Comparison of ENCODE assay signal across 19 mouse cellular contexts in the genomic region with DNA sequence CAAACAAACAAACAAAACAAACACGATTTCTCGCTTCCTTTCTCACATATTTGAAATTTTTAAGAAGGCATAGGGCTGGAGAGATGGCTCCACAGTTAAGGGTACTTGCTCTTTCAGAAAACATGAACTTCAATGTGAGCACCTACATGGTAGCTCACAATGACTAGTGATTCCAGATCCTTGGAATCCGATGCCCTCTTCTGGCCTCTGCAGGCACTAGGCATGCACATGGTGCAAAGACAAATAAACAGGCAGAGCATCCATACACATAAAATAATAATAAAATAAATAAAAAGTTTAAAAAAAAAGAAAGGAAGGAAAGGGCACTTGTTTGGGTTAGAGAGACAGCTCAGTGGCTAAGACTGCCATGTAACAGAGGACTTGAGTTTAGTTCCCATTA. TPM values are rescaled to one million over a fixed set of nuclear protein-coding genes. Genes with fewer than 3 reads are reported as not detected.
A peak's percentile ranks its signal among the peaks of the same experiment; 100 is the strongest.
DNase-seq lines count a peak whose midpoint lies in the region; TF ChIP-seq lines count a peak whose summit lies in the region.
"Had no signal": no experiment of that assay in that cellular context is flagged by ENCODE, and none has a peak within 500 bp of the region (broad histone marks: within the 10 kb centered on the region; RNA-seq: fewer than 3 reads in every experiment).

No protein-coding gene starts in this region.

- DNase-seq in embryo, embryonic 10 days (ENCODE audit: low spot score): peak; percentile 25
- no peak for DNase-seq in embryo, embryonic 9.5 days (ENCODE audit: extremely low spot score)
- DNase-seq in kidney, adult 9 months: peak; percentile 11
- no peak for DNase-seq in kidney, postnatal 25 days
- DNase-seq in lung, postnatal 36 days: peak; percentile 21
- no peak for DNase-seq in lung, postnatal 10 days
- DNase-seq in thymus, postnatal 0 days (ENCODE audit: low spot score): no peak
- DNase-seq: adrenal gland, postnatal 36 days; cerebellum, postnatal 36 days; heart, adult 11 months; kidney, adult 18-20 months; lung, postnatal 4 days; thymus, postnatal 4 days had no signal

- H3K4me3 ChIP-seq in cortical plate, adult 2 months (ENCODE audit: insufficient read depth, low read length): no peak overlapping the region
- H3K4me3 ChIP-seq: forebrain, embryonic 13.5 days; midbrain, embryonic 12.5 days had no signal

- TF ChIP-seq POLR2A in cortical plate, adult 2 months (IDR thresholded peaks at IDR 0.05; ENCODE audit: extremely low read depth, insufficient read depth, low read length): no peak

- H3K27ac ChIP-seq in cortical plate, adult 2 months (ENCODE audit: insufficient read depth, low read length): no peak overlapping the region
- H3K27ac ChIP-seq: forebrain, embryonic 13.5 days; hindbrain, embryonic 14.5 days; midbrain, embryonic 12.5 days had no signal

- H3K4me1 ChIP-seq in cortical plate, adult 2 months (ENCODE audit: control insufficient read depth, insufficient read depth, low read length): no peaks in the 10 kb centered on the region; the same call in 1 of the 2 replicates
- H3K4me1 ChIP-seq: forebrain, embryonic 13.5 days; midbrain, embryonic 12.5 days had no signal

- TF ChIP-seq CTCF in cortical plate, adult 2 months (IDR thresholded peaks at IDR 0.05; ENCODE audit: extremely low read depth, insufficient read depth, low read length): 0 out of 2 replicates have a peak, but pooled peaks have one; percentile 12

RNA-seq across cellular contexts. Expression of a gene that starts 12.2 kb away (rescaled TPM):
- not detected in 2 replicates for polyA plus RNA-seq in cortical plate, adult 2 months (2012; rRNA removed)
- polyA plus RNA-seq in thymus, postnatal 0 days (2015; fragmentation: Nextera tagmentation; extraction: Ambion mirVana): not detected in 2 replicates
- polyA plus RNA-seq: forebrain, embryonic 13.5 days; heart, embryonic 16.5 days; hindbrain, embryonic 14.5 days; midbrain, embryonic 12.5 days; neural tube, embryonic 11.5 days had no signal

RNA-seq across cellular contexts. Expression of a gene that starts 50.5 kb away (rescaled TPM):
- polyA plus RNA-seq in cortical plate, adult 2 months (2012; rRNA removed): 5.7 and 5.9 TPM in 2 replicates
- polyA plus RNA-seq in thymus, postnatal 0 days (2015; fragmentation: Nextera tagmentation; extraction: Ambion mirVana): 3.5 and 3.7 TPM in 2 replicates

Comparison
In these comparisons a context has a peak if more than half of its experiments do, and no peak if none do; other contexts are left out.
1. DNase-seq: peak in embryo, embryonic 10 days (single experiment), kidney, adult 9 months (single experiment) and lung, postnatal 36 days (single experiment); none in embryo, embryonic 9.5 days (single experiment), kidney, postnatal 25 days (0 of 2), lung, postnatal 10 days (single experiment) and thymus, postnatal 0 days (single experiment).